Mouse (Mus musculus): ENCODE data around the gene Serpinb7. TPM values are rescaled to one million over a fixed set of nuclear protein-coding genes. Genes with fewer than 3 reads are reported as not detected.

The Serpinb7 gene
- polyA plus RNA-seq (2017; shearing (Covaris generic)), result not detected

GRCm38 (mm10) chr1:107399355-107399754 is at the start of gene Serpinb7:
Gene Serpinb7 (plus strand): TSS chr1:107399655.

DNA sequence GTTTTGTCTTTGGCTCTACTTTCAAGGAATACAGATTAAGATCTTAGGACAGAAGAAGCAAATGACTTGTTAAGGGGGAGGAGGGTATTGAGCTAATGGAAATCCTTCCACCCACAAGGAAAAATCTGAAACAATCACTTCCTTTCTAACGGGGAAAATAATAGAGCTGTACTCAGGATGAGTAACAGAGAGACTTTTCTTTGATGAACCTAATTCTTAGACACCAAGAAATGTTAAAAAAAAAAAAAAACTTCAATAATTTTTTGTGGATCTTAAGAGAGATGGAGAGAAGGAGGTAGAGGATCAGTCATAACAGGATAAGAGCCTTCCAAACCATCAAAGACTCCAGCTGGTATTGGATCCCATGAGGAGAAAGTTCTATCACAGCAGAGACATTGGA is 38.6 kb upstream of the Serpinb7 start, which contains the start of gene Serpinb11:
Gene Serpinb11 (plus strand): TSS at position 301 of the 400 bp plus-strand sequence.

Other genes starting within 250 kb of the Serpinb7 start
- gene Serpinb3b, start 121.3 kb upstream of the Serpinb7 start, polyA plus RNA-seq (2017; shearing (Covaris generic)), result not detected
- not detected for gene Serpinb3c, start 121.3 kb upstream of the Serpinb7 start, polyA plus RNA-seq (2017; shearing (Covaris generic))
- gene Serpinb11, start 38.5 kb upstream of the Serpinb7 start, polyA plus RNA-seq (2017; shearing (Covaris generic)), result not detected
- gene Serpinb2, start 111.8 kb downstream of the Serpinb7 start, polyA plus RNA-seq (2017; shearing (Covaris generic)), result under 1 TPM in 1 of 2 experiments, not detected in 1; 0.27 TPM
- gene Serpinb8, start 190.4 kb downstream of the Serpinb7 start, polyA plus RNA-seq (2017; shearing (Covaris generic)), result under 1 TPM; 0.37 to 0.87 TPM